Mouse (Mus musculus) adrenal gland, adult 2 months (tissue): ENCODE data around the gene Htr1f. TPM values are rescaled to one million over a fixed set of nuclear protein-coding genes. Genes with fewer than 3 reads are reported as not detected.

Source experiments
- microRNA-seq, 2 experiments: library from miRNA; unstranded; fragments of <30 nt; microRNA quantifications; one replicate each; pipeline ENCODE4 v1.2.0; 2021
- polyA plus RNA-seq: library from polyadenylated mRNA; depleted of rRNA; stranded (reverse); fragments of >200 nt; gene quantifications from 2 replicates; pipeline ENCODE4 v1.2.3, GENCODE M21; 2012
- total RNA-seq, 2 experiments: library from RNA; stranded (reverse); gene quantifications; 2 replicates each; pipeline ENCODE4 v1.2.3; 2021

Gene Htr1f
- total and polyA plus RNA-seq, 3 experiments: not detected

Small RNA genes lying within 50 kb of the gene (microRNA-seq; reads per million reads assigned to microRNA genes)
- 0 reads per million in 2 experiments for gene Gm23374
